Mouse (Mus musculus) G1E (cell line): Measurements from ENCODE around the gene Baiap2.

Experiments
- CTCF ChIP-seq: IDR thresholded peaks from 2 replicates; pipeline ENCODE4 v1.5.1; 2012; ENCODE audit warnings: low read depth, low read length, inconsistent platforms, mixed read lengths
- GATA1 ChIP-seq: IDR thresholded peaks from 2 replicates; pipeline ENCODE4 v1.6.1; 2012; ENCODE audit warnings: borderline replicate concordance, low read length, inconsistent platforms, mixed read lengths
- TAL1 ChIP-seq: conservative IDR thresholded peaks from 2 replicates; pipeline ENCODE4 v1.6.1; 2012; ENCODE audit warnings: low read depth, low read length, inconsistent platforms, mixed read lengths

- TF ChIP-seq CTCF (no peak), TAL1 (no peak), GATA1 (no peak)
These were observed 945 bp downstream of the Baiap2 start for GRCm38 (mm10) chr11:119943428-119943988.
